Mouse (Mus musculus) small intestine, adult 2 months (tissue): ENCODE results near the gene Smarcc2. TPM values are rescaled to one million over a fixed set of nuclear protein-coding genes. Genes with fewer than 3 reads are reported as not detected.
A peak's percentile ranks its signal among the peaks of the same experiment; 100 is the strongest.

Source experiments
- H3K27ac ChIP-seq: fragments of 200-500 bp; 2 replicates; pipeline ENCODE4 v1.5.1; 2012; ENCODE audit warnings: low read depth, low read length, control low read depth, inconsistent platforms; ENCODE audit not compliant: insufficient read depth
- H3K27me3 ChIP-seq: fragments of 200-500 bp; 2 replicates; pipeline ENCODE4 v1.6.1; 2012; ENCODE audit warnings: mild to moderate bottlenecking, moderate library complexity, low read length, inconsistent platforms; ENCODE audit not compliant: control insufficient read depth, insufficient read depth
- H3K36me3 ChIP-seq: fragments of 200-500 bp; 2 replicates; pipeline ENCODE4 v1.6.1; 2012; ENCODE audit warnings: mild to moderate bottlenecking, low read length, control low read depth, inconsistent platforms; ENCODE audit not compliant: control insufficient read depth, insufficient read depth
- H3K4me1 ChIP-seq: fragments of 200-500 bp; 2 replicates; pipeline ENCODE4 v1.6.1; 2012; ENCODE audit warnings: low read length, inconsistent platforms, mixed read lengths; ENCODE audit not compliant: control insufficient read depth, insufficient read depth, insufficient read length
- H3K4me3 ChIP-seq: fragments of 200-500 bp; 2 replicates; pipeline ENCODE4 v1.5.1; 2012; ENCODE audit warnings: low read depth, mild to moderate bottlenecking, control low read depth, inconsistent platforms, low read length, moderate library complexity
- CTCF ChIP-seq: fragments of 200-500 bp; IDR thresholded peaks from 2 replicates; pipeline ENCODE4 v1.5.1; 2012; ENCODE audit warnings: low read depth, mild to moderate bottlenecking, control low read depth, inconsistent platforms, low read length, moderate library complexity, mixed read lengths; ENCODE audit not compliant: insufficient replicate concordance, insufficient read length; ENCODE audit errors: extremely low read depth
- POLR2A ChIP-seq: fragments of 200-500 bp; IDR thresholded peaks from 2 replicates; pipeline ENCODE4 v1.6.1; 2012; ENCODE audit warnings: low read depth, mild to moderate bottlenecking, control low read depth, inconsistent platforms, low read length, moderate library complexity
- WGBS: fragments of 180-500 bp; shearing (Covaris S2); methylation state at CpG from one replicate; pipeline ENCODE4 v1.1.7; 2018; 5-methylcytosine and 5-hydroxymethylcytosine counted together
- polyA plus RNA-seq: library from polyadenylated mRNA; depleted of rRNA; stranded (reverse); fragments of >200 nt; gene quantifications from 2 replicates; pipeline ENCODE4 v1.2.3, GENCODE M21; 2012; rRNA removed

The Smarcc2 gene
- polyA plus RNA-seq, 1 experiment, result 98.4 TPM

DNA sequence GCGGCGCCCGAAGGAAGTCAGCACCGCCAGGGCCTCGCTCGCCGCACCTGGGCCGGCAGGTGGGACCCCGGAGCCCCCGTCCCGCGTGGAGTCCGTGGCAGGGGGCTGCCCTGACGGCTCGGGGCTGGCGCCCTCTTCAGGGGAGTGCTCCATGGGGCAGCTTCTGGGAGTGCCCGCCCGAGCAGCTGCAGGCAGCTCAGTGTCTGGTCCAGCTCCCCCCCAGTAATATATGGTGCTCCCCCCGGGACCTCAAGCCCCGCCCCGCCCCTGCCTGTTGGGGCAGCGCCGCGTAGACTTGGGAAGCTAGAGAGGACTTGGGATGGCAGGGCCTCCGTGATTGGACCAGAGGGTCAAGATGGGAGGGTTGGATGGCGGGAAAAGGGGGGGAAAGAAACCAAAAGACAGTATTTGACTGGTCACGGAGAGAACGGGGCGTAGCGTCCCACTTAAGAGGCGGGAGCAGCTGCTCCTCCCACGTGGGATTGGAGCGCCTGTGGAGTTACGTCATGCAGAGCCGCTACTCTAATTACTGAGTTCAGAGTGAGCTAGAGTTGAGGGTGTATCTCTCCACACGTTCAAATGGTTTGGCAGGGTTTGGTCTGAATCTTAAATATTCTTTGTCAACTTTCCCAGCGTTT, 66.7 kb downstream of the Smarcc2 start, which contains the start of gene Esyt1:
TSS of gene Esyt1 (minus strand) at position 201 of the 638 bp plus-strand sequence.
- under 1% methylated on average over 37 of the region's 37 CpGs for WGBS
- TF ChIP-seq CTCF (0 out of 2 replicates have a peak, but pooled peaks have one; percentile 29), POLR2A (peak; percentile 63; the same call in 1 of the 2 replicates)

DNA sequence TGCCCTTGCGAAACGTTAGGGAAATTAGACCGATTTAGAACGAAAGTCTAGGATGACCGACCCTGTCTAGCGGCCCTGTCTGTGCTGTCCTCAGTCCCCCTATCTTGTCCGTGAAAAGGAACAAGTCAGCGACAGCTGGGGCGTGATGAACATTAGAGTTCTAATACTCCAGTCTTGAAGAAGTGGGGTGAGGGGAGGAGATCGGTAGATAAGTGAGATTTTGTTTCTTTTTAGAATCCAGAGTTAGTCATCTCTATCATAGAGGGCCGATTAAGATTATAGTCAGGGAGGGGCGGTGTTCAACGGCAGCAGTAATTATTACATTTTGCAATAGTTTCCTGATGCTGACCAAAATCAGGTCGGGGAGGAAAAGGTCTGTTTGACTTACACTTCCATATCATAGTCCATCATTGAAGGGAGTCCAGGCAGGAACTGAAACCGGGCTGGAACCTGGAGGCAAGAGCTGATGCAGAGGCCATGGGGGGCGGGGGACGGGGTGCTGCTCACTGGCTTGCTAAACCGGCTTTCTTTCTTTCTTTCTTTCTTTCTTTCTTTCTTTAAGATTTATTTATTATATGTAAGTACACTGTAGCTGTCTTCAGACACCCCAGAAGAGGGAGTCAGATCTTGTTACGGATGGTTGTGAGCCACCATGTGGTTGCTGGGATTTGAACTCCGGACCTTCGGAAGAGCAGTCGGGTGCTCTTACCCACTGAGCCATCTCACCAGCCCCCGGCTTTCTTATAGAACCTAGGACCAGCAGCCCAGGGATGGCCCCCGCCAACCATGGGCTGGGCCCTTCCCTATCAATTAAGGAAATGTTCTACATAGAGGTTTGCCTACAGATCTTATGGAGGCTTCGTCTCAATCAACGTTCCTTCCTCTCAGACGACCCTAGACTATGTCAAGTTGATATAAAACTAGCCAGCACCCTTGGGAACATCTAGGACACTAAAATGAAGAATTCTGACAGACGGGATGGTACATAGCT, 67.6 kb downstream of the Smarcc2 start:
- Histone ChIP-seq H3K4me3 (peak overlapping the region; percentile 54), H3K36me3 (no peaks in the 10 kb centered on the region), H3K4me1 (no peaks in the 10 kb centered on the region), H3K27ac (peak overlapping the region; percentile 51), H3K27me3 (no peaks in the 10 kb centered on the region)
- TF ChIP-seq POLR2A (no peak), CTCF (no peak)
- WGBS, result 20% methylated on average over 28 of the region's 28 CpGs

More for the DNA sequence above, 66.7 kb downstream of the Smarcc2 start, which contains the start of gene Esyt1:
- no peaks in the 10 kb centered on the region for H3K27me3 ChIP-seq
- H3K36me3 ChIP-seq, result peaks cover 5% of the 10 kb centered on the region; the same call in 1 of the 2 replicates
- H3K4me3 ChIP-seq, result peak within 1 kb of the TSS; percentile 81
- no peaks in the 10 kb centered on the region for H3K4me1 ChIP-seq
- peak within 1 kb of the TSS; percentile 69 for H3K27ac ChIP-seq

DNA sequence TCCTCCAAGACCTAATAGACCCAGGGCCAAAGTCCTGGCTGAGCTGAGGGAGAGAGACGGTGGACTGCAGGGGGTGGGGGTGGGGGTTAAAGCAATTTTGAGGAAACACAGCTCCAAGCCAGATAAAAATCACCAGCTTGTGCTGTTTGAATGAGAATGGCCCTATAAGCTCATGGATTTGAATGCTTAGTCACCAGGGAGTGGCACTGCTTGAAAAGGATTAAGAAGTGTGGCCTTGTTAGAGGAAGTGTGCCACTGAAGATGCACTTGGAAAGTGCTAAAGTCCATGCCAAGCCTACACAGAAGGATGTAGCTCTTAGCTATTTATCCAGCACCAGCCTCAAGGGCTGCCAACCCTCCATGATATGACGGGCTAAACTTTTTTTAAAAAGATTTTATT, 76.2 kb downstream of the Smarcc2 start:
- TF ChIP-seq POLR2A (no peak), CTCF (no peak)
- Histone ChIP-seq H3K36me3 (no peaks in the 10 kb centered on the region), H3K27ac (no peak overlapping the region), H3K4me3 (no peak overlapping the region), H3K4me1 (peaks cover 4% of the 10 kb centered on the region; the same call in 1 of the 2 replicates), H3K27me3 (no peaks in the 10 kb centered on the region)
- WGBS, result 70% methylated on average over 2 of the region's 2 CpGs

GRCm38 (mm10) chr10:128535624-128536265, 76.7 kb downstream of the Smarcc2 start:
- 68% methylated on average over 4 of the region's 4 CpGs for WGBS
- TF ChIP-seq POLR2A (no peak), CTCF (no peak)
- Histone ChIP-seq H3K4me1 (peaks cover 4% of the 10 kb centered on the region; the same call in 1 of the 2 replicates), H3K27me3 (no peaks in the 10 kb centered on the region), H3K4me3 (no peak overlapping the region), H3K27ac (peak overlapping the region; percentile 48), H3K36me3 (no peaks in the 10 kb centered on the region)

DNA sequence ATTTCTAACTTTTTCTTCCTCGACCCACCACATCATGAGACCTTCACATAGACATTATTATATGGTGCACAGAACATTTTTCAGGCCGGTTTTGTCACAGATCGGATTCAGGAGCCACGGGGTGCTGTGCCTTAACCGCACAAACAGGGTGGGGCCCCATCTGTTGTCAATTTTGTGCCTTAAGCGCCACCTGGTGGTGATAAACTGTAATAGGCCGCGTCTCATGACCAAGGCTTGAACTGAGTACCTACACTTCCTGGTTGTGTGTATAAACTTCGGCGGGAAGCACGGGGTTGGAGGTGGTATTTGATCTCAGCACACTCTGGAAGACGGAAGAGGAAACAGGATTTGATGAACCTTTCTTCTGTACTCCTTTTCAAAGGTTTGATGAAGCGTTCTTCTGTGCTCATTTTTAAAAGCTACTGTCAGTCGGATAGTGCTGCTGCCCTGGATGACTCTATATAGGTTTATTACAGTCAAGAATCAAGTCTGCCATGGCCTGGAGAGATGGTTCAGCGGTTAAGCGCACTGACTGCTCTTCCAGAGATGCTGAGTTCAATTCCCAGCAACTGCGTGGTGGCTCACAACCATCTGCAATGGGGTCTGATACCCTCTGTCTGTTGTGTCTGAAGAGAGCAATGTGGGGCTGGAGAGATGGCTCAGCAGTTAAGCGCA, 77.4 kb downstream of the Smarcc2 start:
- WGBS, result 10% methylated on average over 18 of the region's 18 CpGs

DNA sequence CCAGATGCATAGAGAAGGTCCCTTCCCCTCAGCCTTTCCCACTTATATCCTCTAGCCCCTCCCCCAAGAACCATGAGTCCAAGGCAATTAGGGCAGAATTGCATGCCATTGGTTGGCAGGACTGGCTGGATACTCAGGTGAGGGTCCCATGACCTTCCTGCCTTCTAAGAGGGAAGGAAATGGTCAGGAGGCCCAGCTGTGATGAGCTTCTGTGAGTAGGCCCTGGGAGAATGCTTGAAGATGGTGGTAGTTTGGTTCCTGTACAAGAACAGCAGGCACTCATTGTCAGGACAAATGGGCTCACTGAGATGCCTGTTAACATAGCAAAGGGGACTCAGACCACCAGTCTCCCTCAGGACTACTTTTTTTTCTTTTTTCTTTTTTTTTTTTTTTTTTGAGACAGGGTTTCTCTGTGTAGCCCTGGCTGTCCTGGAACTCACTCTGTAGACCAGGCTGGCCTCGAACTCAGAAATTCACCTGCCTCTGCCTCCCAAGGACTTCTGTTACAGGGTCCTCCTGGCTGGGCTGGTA, 79.4 kb downstream of the Smarcc2 start:
- no peaks in the 10 kb centered on the region for H3K27me3 ChIP-seq
- TF ChIP-seq POLR2A, result no peak
- TF ChIP-seq CTCF, result no peak
- H3K4me3 ChIP-seq, result no peak overlapping the region
- 93% methylated on average over 1 of the region's 1 CpGs for WGBS
- peaks cover 4% of the 10 kb centered on the region; the same call in 1 of the 2 replicates for H3K36me3 ChIP-seq
- H3K4me1 ChIP-seq, result peaks cover 4% of the 10 kb centered on the region; the same call in 1 of the 2 replicates
- H3K27ac ChIP-seq, result no peak overlapping the region

More for the DNA sequence above, 77.4 kb downstream of the Smarcc2 start:
- Histone ChIP-seq H3K27me3 (no peaks in the 10 kb centered on the region), H3K4me1 (peaks cover 4% of the 10 kb centered on the region; the same call in 1 of the 2 replicates), H3K4me3 (no peak overlapping the region), H3K36me3 (no peaks in the 10 kb centered on the region), H3K27ac (peak overlapping the region; percentile 48)
- TF ChIP-seq CTCF, result peak; percentile 84; the same call in 1 of the 2 replicates
- no peak for TF ChIP-seq POLR2A

Other genes with a start within 250 kb of the Smarcc2 start
- gene Spryd4, start 247.4 kb upstream of the Smarcc2 start, polyA plus RNA-seq, result 9.4 and 10.5 TPM in 2 replicates
- gene Mip, start 233.4 kb upstream of the Smarcc2 start, polyA plus RNA-seq, result not detected in 2 replicates
- gene Timeless, start 227.2 kb upstream of the Smarcc2 start, polyA plus RNA-seq, result 1.5 and 2.0 TPM in 2 replicates
- gene Apon, start 205.2 kb upstream of the Smarcc2 start, polyA plus RNA-seq, result 0.05 TPM in 1 of 2 replicates, not detected in the other
- 0.08 TPM in 1 of 2 replicates, not detected in the other for gene Apof, start 190.6 kb upstream of the Smarcc2 start, polyA plus RNA-seq
- 15.3 and 46.8 TPM in 2 replicates for gene Stat2, start 188.7 kb upstream of the Smarcc2 start, polyA plus RNA-seq
- gene Il23a, start 160.5 kb upstream of the Smarcc2 start, polyA plus RNA-seq, result not detected in 2 replicates
- gene Pan2, start 155.9 kb upstream of the Smarcc2 start, polyA plus RNA-seq, result 10.3 and 17.7 TPM in 2 replicates
- gene Cnpy2, start 136.8 kb upstream of the Smarcc2 start, polyA plus RNA-seq, result 31.8 and 46.6 TPM in 2 replicates
- gene Cs, start 121.5 kb upstream of the Smarcc2 start, polyA plus RNA-seq, result 233 and 588 TPM in 2 replicates
- 36.5 and 79.1 TPM in 2 replicates for gene Coq10a, start 90.3 kb upstream of the Smarcc2 start, polyA plus RNA-seq
- gene Ankrd52, start 82.1 kb upstream of the Smarcc2 start, polyA plus RNA-seq, result 15.3 and 22.1 TPM in 2 replicates
- 165 and 301 TPM in 2 replicates for gene Slc39a5, start 58.0 kb upstream of the Smarcc2 start, polyA plus RNA-seq
- 21.6 and 37.8 TPM in 2 replicates for gene Nabp2, start 47.8 kb upstream of the Smarcc2 start, polyA plus RNA-seq
- 11.0 and 23.0 TPM in 2 replicates for gene Rnf41, start 47.6 kb upstream of the Smarcc2 start, polyA plus RNA-seq
- 492 and 749 TPM in 2 replicates for gene Myl6, start 34.9 kb downstream of the Smarcc2 start, polyA plus RNA-seq
- 0.43 and 1.2 TPM in 2 replicates for gene Myl6b, start 39.4 kb downstream of the Smarcc2 start, polyA plus RNA-seq
- 20.0 and 26.3 TPM in 2 replicates for gene Esyt1, start 66.6 kb downstream of the Smarcc2 start, polyA plus RNA-seq
- 6.4 and 15.2 TPM in 2 replicates for gene Zc3h10, start 88.5 kb downstream of the Smarcc2 start, polyA plus RNA-seq
- gene Rpl41, start 90.1 kb downstream of the Smarcc2 start, polyA plus RNA-seq, result 1,613 and 1,655 TPM in 2 replicates
- 3.2 and 6.9 TPM in 2 replicates for gene Pa2g4, start 106.7 kb downstream of the Smarcc2 start, polyA plus RNA-seq
- 32.3 and 127 TPM in 2 replicates for gene Erbb3, start 130.4 kb downstream of the Smarcc2 start, polyA plus RNA-seq
- gene Rps26, start 167.5 kb downstream of the Smarcc2 start, polyA plus RNA-seq, result 439 and 930 TPM in 2 replicates
- gene Ikzf4, start 186.7 kb downstream of the Smarcc2 start, polyA plus RNA-seq, result 0.65 and 0.95 TPM in 2 replicates
- gene Suox, start 214.8 kb downstream of the Smarcc2 start, polyA plus RNA-seq, result 10.4 and 14.2 TPM in 2 replicates
- gene Rab5b, start 237.0 kb downstream of the Smarcc2 start, polyA plus RNA-seq, result 17.2 and 32.2 TPM in 2 replicates
- 1.4 and 2.1 TPM in 2 replicates for gene Pmel, start 244.9 kb downstream of the Smarcc2 start, polyA plus RNA-seq
- gene Cdk2, start 245.8 kb downstream of the Smarcc2 start, polyA plus RNA-seq, result 4.2 and 6.1 TPM in 2 replicates